Mouse (Mus musculus): ENCODE measurements around the gene Terf2. TPM values are rescaled to one million over a fixed set of nuclear protein-coding genes. Genes with fewer than 3 reads are reported as not detected.
"Not testable (repeated sequence)": the region's sequence is repeated elsewhere in the genome, so short reads cannot be mapped to it uniquely, and the experiment has no call there.

Terf2 gene
- polyA plus RNA-seq, 1 experiment from 2014 or later = 6.0 TPM

GRCm38 (mm10) chr8:107109816-107110435 lies 13.6 kb upstream of the Terf2 start:
- ATAC-seq (ENCODE audit: low read depth) = no peak
- no peak overlapping the region for H3K4me2 ChIP-seq (ENCODE audit: low read depth, low read length)
- H3K4me3 ChIP-seq (ENCODE audit: low read depth, low read length) = no peak overlapping the region
- H3K27ac ChIP-seq (ENCODE audit: low read length) = no peak overlapping the region
- H3K9ac ChIP-seq (ENCODE audit: low read depth, low read length) = no peak overlapping the region
- H3K4me1 ChIP-seq (ENCODE audit: control insufficient read depth, low read depth, low read length) = no peaks in the 10 kb centered on the region
- 58% methylated on average over 5 of the region's 5 CpGs for WGBS (ENCODE audit: insufficient replicate concordance)
- H3K36me3 ChIP-seq (ENCODE audit: control insufficient read depth, insufficient read depth) = no peaks in the 10 kb centered on the region
- no peaks in the 10 kb centered on the region for H3K27me3 ChIP-seq (ENCODE audit: control insufficient read depth, insufficient read depth, low read depth, low read length)
- no peaks in the 10 kb centered on the region for H3K9me3 ChIP-seq (replicated peaks; ENCODE audit: control insufficient read depth, low read length)

DNA sequence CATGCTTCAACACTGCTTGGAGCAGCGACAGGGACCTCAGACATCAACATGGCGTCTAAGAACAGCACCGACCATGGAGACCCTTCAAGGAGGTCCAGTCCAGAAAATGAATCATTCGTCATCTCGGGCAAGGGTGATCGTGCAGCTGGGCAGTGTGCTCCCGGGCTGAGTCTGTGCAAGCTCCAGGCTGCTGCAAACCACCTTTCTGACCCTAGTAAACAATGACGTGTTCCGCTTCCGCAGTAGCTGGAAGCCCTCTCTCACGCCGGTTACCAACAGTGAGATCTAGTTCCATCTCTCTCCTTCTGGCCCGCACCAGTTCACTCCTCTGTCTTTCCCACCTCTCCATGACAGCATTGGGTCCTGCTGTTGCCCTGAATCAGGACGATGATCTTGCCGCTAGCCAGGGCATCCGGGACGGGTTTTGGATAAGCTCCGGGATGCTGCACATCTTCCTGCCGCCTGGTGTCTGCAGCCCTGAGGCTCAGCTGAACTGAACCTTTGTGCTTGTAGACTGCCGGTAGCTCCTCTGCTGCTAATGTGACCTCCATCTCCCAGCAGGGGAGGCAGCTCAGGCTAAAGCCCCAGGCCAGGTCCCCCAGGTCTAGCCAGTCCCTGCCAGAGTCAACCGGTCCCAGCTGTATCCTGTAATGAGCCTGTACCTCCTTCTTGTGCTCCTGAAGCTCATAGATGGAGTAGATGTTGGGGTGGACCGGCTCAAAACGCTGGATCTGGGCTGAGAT lies 12.8 kb upstream of the Terf2 start:
- H3K4me1 ChIP-seq (ENCODE audit: control insufficient read depth, low read depth, low read length) = no peaks in the 10 kb centered on the region
- WGBS (ENCODE audit: insufficient replicate concordance) = 64% methylated on average over 23 of the region's 23 CpGs
- H3K36me3 ChIP-seq (ENCODE audit: control insufficient read depth, insufficient read depth) = no peaks in the 10 kb centered on the region
- no peak overlapping the region for H3K4me3 ChIP-seq (ENCODE audit: low read depth, low read length)
- ATAC-seq (ENCODE audit: low read depth) = no peak
- no peak overlapping the region for H3K9ac ChIP-seq (ENCODE audit: low read depth, low read length)
- H3K27ac ChIP-seq (ENCODE audit: low read length) = no peak overlapping the region
- H3K4me2 ChIP-seq (ENCODE audit: low read depth, low read length) = peak overlapping the region; percentile 3; the same call in 1 of the 2 replicates
- no peaks in the 10 kb centered on the region for H3K27me3 ChIP-seq (ENCODE audit: control insufficient read depth, insufficient read depth, low read depth, low read length)
- H3K9me3 ChIP-seq (replicated peaks; ENCODE audit: control insufficient read depth, low read length) = no peaks in the 10 kb centered on the region

DNA sequence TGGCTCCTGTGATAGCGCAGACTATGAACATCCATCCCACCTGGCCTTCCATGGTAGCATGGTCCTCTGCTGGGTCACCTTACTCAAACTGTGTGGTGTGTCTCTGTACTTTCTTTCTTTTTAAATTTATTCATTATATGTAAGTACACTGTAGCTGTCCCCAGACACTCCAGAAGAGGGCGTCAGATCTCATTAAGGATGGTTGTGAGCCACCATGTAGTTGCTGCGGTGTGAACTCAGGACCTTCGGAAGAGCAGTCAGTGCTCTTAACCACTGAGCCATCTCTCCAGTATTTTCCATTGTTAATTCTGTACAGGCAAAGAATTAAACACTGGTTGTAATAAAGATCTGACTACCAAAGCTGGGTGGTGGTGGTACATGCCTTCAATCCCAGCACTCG lies 11.7 kb upstream of the Terf2 start:
- H3K36me3 ChIP-seq (ENCODE audit: control insufficient read depth, insufficient read depth); H3K9ac ChIP-seq (ENCODE audit: low read depth, low read length); H3K27ac ChIP-seq (ENCODE audit: low read length); H3K4me3 ChIP-seq (ENCODE audit: low read depth, low read length); ATAC-seq (ENCODE audit: low read depth); H3K9me3 ChIP-seq (replicated peaks; ENCODE audit: control insufficient read depth, low read length); H3K4me2 ChIP-seq (ENCODE audit: low read depth, low read length); H3K27me3 ChIP-seq (ENCODE audit: control insufficient read depth, insufficient read depth, low read depth, low read length); H3K4me1 ChIP-seq (ENCODE audit: control insufficient read depth, low read depth, low read length): not testable (repeated sequence)
- 80% methylated on average over 5 of the region's 5 CpGs for whole genome bisulfite sequencing (ENCODE audit: insufficient replicate concordance)

DNA sequence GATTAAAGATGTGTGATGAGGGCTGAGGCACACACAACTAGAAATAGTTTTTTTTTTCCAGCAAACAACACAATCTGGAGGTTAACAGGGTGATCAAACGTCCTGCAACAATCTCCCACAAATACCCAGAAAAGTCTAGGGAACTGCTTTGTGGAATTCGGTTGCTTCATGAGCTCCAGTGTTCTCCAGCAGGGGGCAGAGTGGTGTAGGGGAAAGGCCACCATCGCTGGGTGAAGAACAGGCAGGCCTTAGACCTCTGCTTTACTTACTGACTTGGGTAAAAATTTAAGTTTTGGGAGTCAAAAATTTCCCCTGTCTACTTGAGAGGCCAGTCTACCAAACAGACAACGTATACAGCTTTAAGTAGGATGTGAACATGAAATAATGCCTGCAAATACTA lies 8.2 kb upstream of the Terf2 start:
- no peak overlapping the region for H3K9ac ChIP-seq (ENCODE audit: low read depth, low read length)
- no peak for ATAC-seq (ENCODE audit: low read depth)
- H3K27me3 ChIP-seq (ENCODE audit: control insufficient read depth, insufficient read depth, low read depth, low read length) = no peaks in the 10 kb centered on the region
- H3K9me3 ChIP-seq (replicated peaks; ENCODE audit: control insufficient read depth, low read length) = no peaks in the 10 kb centered on the region
- no peaks in the 10 kb centered on the region for H3K36me3 ChIP-seq (ENCODE audit: control insufficient read depth, insufficient read depth)
- no peak overlapping the region for H3K4me2 ChIP-seq (ENCODE audit: low read depth, low read length)
- no peaks in the 10 kb centered on the region for H3K4me1 ChIP-seq (ENCODE audit: control insufficient read depth, low read depth, low read length)
- no peak overlapping the region for H3K4me3 ChIP-seq (ENCODE audit: low read depth, low read length)
- 11% methylated on average over 4 of the region's 4 CpGs for whole genome bisulfite sequencing (ENCODE audit: insufficient replicate concordance)
- no peak overlapping the region for H3K27ac ChIP-seq (ENCODE audit: low read length)

- 74% methylated on average over 2 of the region's 2 CpGs for WGBS (ENCODE audit: insufficient replicate concordance)
- peaks cover 4% of the 10 kb centered on the region for H3K4me1 ChIP-seq (ENCODE audit: control insufficient read depth, low read depth, low read length)
- H3K27ac ChIP-seq (ENCODE audit: low read length) = no peak overlapping the region
- no peak overlapping the region for H3K9ac ChIP-seq (ENCODE audit: low read depth, low read length)
- no peak overlapping the region for H3K4me2 ChIP-seq (ENCODE audit: low read depth, low read length)
- no peaks in the 10 kb centered on the region for H3K9me3 ChIP-seq (replicated peaks; ENCODE audit: control insufficient read depth, low read length)
- H3K4me3 ChIP-seq (ENCODE audit: low read depth, low read length) = no peak overlapping the region
- ATAC-seq (ENCODE audit: low read depth) = no peak
- no peaks in the 10 kb centered on the region for H3K36me3 ChIP-seq (ENCODE audit: control insufficient read depth, insufficient read depth)
- no peaks in the 10 kb centered on the region for H3K27me3 ChIP-seq (ENCODE audit: control insufficient read depth, insufficient read depth, low read depth, low read length)
Observed at GRCm38 (mm10) chr8:107100635-107101034, 4.3 kb upstream of the Terf2 start.

- peak overlapping the region; percentile 77 for H3K4me2 ChIP-seq (ENCODE audit: low read depth, low read length)
- no peaks in the 10 kb centered on the region for H3K9me3 ChIP-seq (replicated peaks; ENCODE audit: control insufficient read depth, low read length)
- ATAC-seq (ENCODE audit: low read depth) = peak; percentile 20
- H3K4me3 ChIP-seq (ENCODE audit: low read depth, low read length) = peak overlapping the region; percentile 91
- H3K9ac ChIP-seq (ENCODE audit: low read depth, low read length) = peak overlapping the region; percentile 95
- WGBS (ENCODE audit: insufficient replicate concordance) = under 1% methylated on average over 40 of the region's 53 CpGs
- H3K36me3 ChIP-seq (ENCODE audit: control insufficient read depth, insufficient read depth) = peaks cover 2% of the 10 kb centered on the region; the same call in 1 of the 2 replicates
- H3K4me1 ChIP-seq (ENCODE audit: control insufficient read depth, low read depth, low read length) = peaks cover 14% of the 10 kb centered on the region
- no peaks in the 10 kb centered on the region for H3K27me3 ChIP-seq (ENCODE audit: control insufficient read depth, insufficient read depth, low read depth, low read length)
- peak overlapping the region; percentile 95 for H3K27ac ChIP-seq (ENCODE audit: low read length)
Observed at GRCm38 (mm10) chr8:107095717-107096365, 506 bp downstream of the Terf2 start.

- Histone ChIP-seq H3K9ac (ENCODE audit: low read depth, low read length) (no peak overlapping the region), H3K27ac (ENCODE audit: low read length) (no peak overlapping the region), H3K27me3 (ENCODE audit: control insufficient read depth, insufficient read depth, low read depth, low read length) (no peaks in the 10 kb centered on the region), H3K4me2 (ENCODE audit: low read depth, low read length) (no peak overlapping the region), H3K36me3 (ENCODE audit: control insufficient read depth, insufficient read depth) (peaks cover 9% of the 10 kb centered on the region), H3K9me3 (replicated peaks; ENCODE audit: control insufficient read depth, low read length) (no peaks in the 10 kb centered on the region), H3K4me3 (ENCODE audit: low read depth, low read length) (no peak overlapping the region), H3K4me1 (ENCODE audit: control insufficient read depth, low read depth, low read length) (peaks cover 10% of the 10 kb centered on the region)
- WGBS (ENCODE audit: insufficient replicate concordance) = 91% methylated on average over 7 of the region's 7 CpGs
- ATAC-seq (ENCODE audit: low read depth) = no peak
Observed at GRCm38 (mm10) chr8:107090531-107090930, 5.8 kb downstream of the Terf2 start.

GRCm38 (mm10) chr8:107088526-107089063 lies 7.8 kb downstream of the Terf2 start:
- Histone ChIP-seq H3K27ac (ENCODE audit: low read length) (no peak overlapping the region), H3K4me1 (ENCODE audit: control insufficient read depth, low read depth, low read length) (no peaks in the 10 kb centered on the region), H3K36me3 (ENCODE audit: control insufficient read depth, insufficient read depth) (peaks cover 13% of the 10 kb centered on the region), H3K9me3 (replicated peaks; ENCODE audit: control insufficient read depth, low read length) (no peaks in the 10 kb centered on the region), H3K9ac (ENCODE audit: low read depth, low read length) (no peak overlapping the region), H3K4me3 (ENCODE audit: low read depth, low read length) (no peak overlapping the region), H3K4me2 (ENCODE audit: low read depth, low read length) (no peak overlapping the region), H3K27me3 (ENCODE audit: control insufficient read depth, insufficient read depth, low read depth, low read length) (no peaks in the 10 kb centered on the region)
- no peak for ATAC-seq (ENCODE audit: low read depth)
- WGBS (ENCODE audit: insufficient replicate concordance) = 85% methylated on average over 5 of the region's 5 CpGs

DNA sequence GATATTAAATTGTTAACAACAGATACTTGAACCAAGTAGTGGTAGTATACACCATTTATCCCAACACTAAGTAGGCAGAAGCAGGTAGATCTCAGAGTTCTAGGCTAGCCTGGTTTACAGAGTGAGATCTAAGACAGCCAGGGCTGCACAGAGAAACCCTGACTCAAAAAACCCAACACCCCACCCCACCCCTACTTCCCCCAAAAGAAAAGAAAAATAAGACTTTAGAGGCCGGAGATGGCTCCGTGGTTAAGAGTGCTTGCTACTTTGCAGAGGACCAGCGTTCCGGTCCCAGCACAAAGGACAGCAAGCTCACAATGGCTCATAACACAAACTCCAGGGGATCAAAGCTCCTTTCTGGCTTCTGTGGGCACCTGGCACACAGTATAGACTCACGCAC lies 10.3 kb downstream of the Terf2 start:
- Histone ChIP-seq H3K27me3 (ENCODE audit: control insufficient read depth, insufficient read depth, low read depth, low read length) (no peaks in the 10 kb centered on the region), H3K9me3 (replicated peaks; ENCODE audit: control insufficient read depth, low read length) (no peaks in the 10 kb centered on the region), H3K4me2 (ENCODE audit: low read depth, low read length) (no peak overlapping the region), H3K36me3 (ENCODE audit: control insufficient read depth, insufficient read depth) (peaks cover 20% of the 10 kb centered on the region), H3K27ac (ENCODE audit: low read length) (no peak overlapping the region), H3K4me3 (ENCODE audit: low read depth, low read length) (no peak overlapping the region), H3K4me1 (ENCODE audit: control insufficient read depth, low read depth, low read length) (no peaks in the 10 kb centered on the region), H3K9ac (ENCODE audit: low read depth, low read length) (no peak overlapping the region)
- 90% methylated on average over 5 of the region's 5 CpGs for WGBS (ENCODE audit: insufficient replicate concordance)
- no peak for ATAC-seq (ENCODE audit: low read depth)
